8 mouse cellular contexts compared by ENCODE assay signal in the genomic region with DNA sequence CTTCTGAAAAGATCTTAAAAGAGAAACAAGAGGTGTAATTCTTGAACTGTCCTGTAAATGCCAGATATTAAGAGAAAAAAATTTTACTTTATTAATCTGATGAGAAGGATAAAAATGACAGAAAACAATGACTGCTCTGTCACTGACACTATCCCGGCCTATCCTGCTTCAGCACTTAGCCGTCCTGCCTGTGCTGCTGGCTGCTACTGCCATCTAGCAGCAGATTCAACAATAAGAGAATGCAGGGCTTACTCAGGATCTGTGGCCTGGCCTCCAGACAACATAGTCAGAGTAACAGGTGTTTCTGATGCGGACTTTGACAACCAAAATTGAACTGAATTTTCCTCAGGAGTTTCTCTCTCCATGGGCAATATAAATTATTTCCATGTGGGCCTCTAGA. TPM values are rescaled to one million over a fixed set of nuclear protein-coding genes. Genes with fewer than 3 reads are reported as not detected.
DNase-seq lines count a peak whose midpoint lies in the region; ATAC-seq and TF ChIP-seq lines count a peak whose summit lies in the region.

No protein-coding gene starts in this region.

- H3K4me1 ChIP-seq in heart, adult 2 months (ENCODE audit: control insufficient read depth, insufficient read depth, low read length) = 0 out of 2 replicates have a peak, but pooled peaks cover 2% of the 10 kb centered on the region
- H3K4me1 ChIP-seq in heart, embryonic 10.5 days = 0 out of 2 replicates have a peak, but pooled peaks cover 3% of the 10 kb centered on the region
- H3K4me1 ChIP-seq in liver, embryonic 13.5 days (replicated peaks) = peaks cover 9% of the 10 kb centered on the region; the same call in 1 of the 2 replicates
- H3K4me1 ChIP-seq in small intestine, adult 2 months (ENCODE audit: control insufficient read depth, insufficient read depth, insufficient read length, low read length) = no peaks in the 10 kb centered on the region

- H3K4me2 ChIP-seq in liver, embryonic 13.5 days = no peak overlapping the region

- TF ChIP-seq EP300 in heart, adult 2 months (IDR thresholded peaks at IDR 0.05; ENCODE audit: insufficient read depth, low read depth, low read length) = 0 out of 2 replicates have a peak, but pooled peaks have one; percentile 47

- no peaks in the 10 kb centered on the region for H3K79me2 ChIP-seq in heart, adult 2 months (replicated peaks; ENCODE audit: control insufficient read depth, insufficient read depth, low read length)
- peaks cover 8% of the 10 kb centered on the region for H3K79me2 ChIP-seq in C2C12 (ENCODE audit: control insufficient read depth, insufficient read depth)

- no peak for TF ChIP-seq POLR2A in heart, adult 2 months (IDR thresholded peaks at IDR 0.05; ENCODE audit: insufficient read depth, low read depth, low read length)
- no peak for TF ChIP-seq POLR2A in small intestine, adult 2 months (IDR thresholded peaks at IDR 0.05; ENCODE audit: low read depth, low read length)

- peak; percentile 77 for TF ChIP-seq CTCF in heart, adult 2 months (IDR thresholded peaks at IDR 0.05)
- TF ChIP-seq CTCF in C2C12 (IDR thresholded peaks at IDR 0.05; ENCODE audit: control insufficient read depth, insufficient read depth, insufficient read length) = peak; percentile 2
- peak; percentile 48; the same call in 1 of the 2 replicates for TF ChIP-seq CTCF in small intestine, adult 2 months (IDR thresholded peaks at IDR 0.05; ENCODE audit: extremely low read depth, insufficient read length, insufficient replicate concordance, low read depth, low read length)

- ATAC-seq in liver, embryonic 13.5 days (ENCODE audit: low read depth) = 0 out of 2 replicates have a peak, but pooled peaks have one; percentile 43

- H3K27me3 ChIP-seq in heart, adult 2 months (ENCODE audit: control insufficient read depth, insufficient read depth, low read length) = no peaks in the 10 kb centered on the region
- no peaks in the 10 kb centered on the region for H3K27me3 ChIP-seq in heart, embryonic 10.5 days (ENCODE audit: insufficient read depth, poor library complexity, severe bottlenecking)
- no peaks in the 10 kb centered on the region for H3K27me3 ChIP-seq in C2C12 (ENCODE audit: control insufficient read depth, insufficient read depth, insufficient read length)
- H3K27me3 ChIP-seq in liver, embryonic 13.5 days = no peaks in the 10 kb centered on the region
- no peaks in the 10 kb centered on the region for H3K27me3 ChIP-seq in small intestine, adult 2 months (ENCODE audit: control insufficient read depth, insufficient read depth, low read length)

- H3K79me3 ChIP-seq in C2C12 (ENCODE audit: low read depth) = no peaks in the 10 kb centered on the region

- intact Hi-C loops in heart, adult 2 months (cut with DNase I) = loop anchor here (2.0 kb wide), 1 partner anchor 192 kb away; no protein-coding TSS in a partner anchor

- H3K4me3 ChIP-seq in heart, adult 2 months = no peak overlapping the region
- H3K4me3 ChIP-seq in heart, embryonic 10.5 days = no peak overlapping the region
- H3K4me3 ChIP-seq in C2C12 (ENCODE audit: insufficient read depth, poor library complexity, severe bottlenecking) = no peak overlapping the region
- H3K4me3 ChIP-seq in liver, embryonic 13.5 days (replicated peaks) = no peak overlapping the region
- no peak overlapping the region for H3K4me3 ChIP-seq in small intestine, adult 2 months (ENCODE audit: low read depth, low read length)

- H3K9ac ChIP-seq in heart, adult 2 months (ENCODE audit: low read depth, low read length) = no peak overlapping the region
- no peak overlapping the region for H3K9ac ChIP-seq in liver, embryonic 13.5 days

- no peaks in the 10 kb centered on the region for H3K36me3 ChIP-seq in heart, adult 2 months (ENCODE audit: control insufficient read depth, insufficient read depth, low read length)
- H3K36me3 ChIP-seq in heart, embryonic 10.5 days = no peaks in the 10 kb centered on the region
- H3K36me3 ChIP-seq in C2C12 (ENCODE audit: control insufficient read depth, insufficient read depth) = no peaks in the 10 kb centered on the region
- no peaks in the 10 kb centered on the region for H3K36me3 ChIP-seq in liver, embryonic 13.5 days
- no peaks in the 10 kb centered on the region for H3K36me3 ChIP-seq in small intestine, adult 2 months (ENCODE audit: control insufficient read depth, insufficient read depth, low read length)

- H3K9me3 ChIP-seq in heart, embryonic 10.5 days = no peaks in the 10 kb centered on the region
- H3K9me3 ChIP-seq in liver, embryonic 13.5 days (replicated peaks) = no peaks in the 10 kb centered on the region

- no peak overlapping the region for H3K27ac ChIP-seq in heart, adult 2 months
- no peak overlapping the region for H3K27ac ChIP-seq in heart, embryonic 10.5 days
- H3K27ac ChIP-seq in liver, embryonic 13.5 days = no peak overlapping the region
- H3K27ac ChIP-seq in small intestine, adult 2 months (ENCODE audit: insufficient read depth, low read depth, low read length) = no peak overlapping the region

- 26% methylated on average over 3 of the region's 3 CpGs for WGBS in heart, adult 2 months
- 39% methylated on average over 3 of the region's 3 CpGs for WGBS in heart, embryonic 10.5 days
- WGBS in liver, embryonic 13.5 days (ENCODE audit: insufficient replicate concordance) = 44% methylated on average over 3 of the region's 3 CpGs
- WGBS in small intestine, adult 2 months = 23% methylated on average over 3 of the region's 3 CpGs

- no peak overlapping the region for H3ac ChIP-seq in C2C12 (ENCODE audit: control insufficient read depth, insufficient read length, low read depth)

- DNase-seq in heart, adult 2 months = peak; percentile 21 to 30
- DNase-seq in heart, embryonic 10.5 days (ENCODE audit: low spot score) = no peak
- DNase-seq in brain, adult 2 months (ENCODE audit: low read depth, low spot score) = peak; percentile 81
- DNase-seq in heart, postnatal 4 days = peak; percentile 52
- no peak for DNase-seq in liver, embryonic 13.5 days
- DNase-seq in urinary bladder, postnatal 4 days (ENCODE audit: low spot score in 2 of 2) = no peak

TF ChIP-seq in C2C12, 6 proteins besides CTCF, POLR2A, EP300 and RAD21:
- TF ChIP-seq CEBPB (IDR thresholded peaks at IDR 0.05; ENCODE audit: low read depth) (no peak), USF1 (IDR thresholded peaks at IDR 0.05; ENCODE audit: low read depth) (no peak), MYOD1 (IDR thresholded peaks at IDR 0.05; ENCODE audit: control insufficient read depth, insufficient read length, low read depth) (peak; percentile 22), MYOG (IDR thresholded peaks at IDR 0.05; ENCODE audit: control insufficient read depth, extremely low read depth, insufficient read length) (no peak)

RNA-seq across cellular contexts. Expression of a gene that starts 12.8 kb away (rescaled TPM):
- 1 to 10 TPM; 2.8 TPM for total RNA-seq in heart, adult 2 months (2021)
- 2.1 and 2.6 TPM in 2 replicates for polyA plus RNA-seq in heart, adult 2 months (2012; rRNA removed)
- 11.8 and 13.1 TPM in 2 replicates for polyA plus RNA-seq in heart, embryonic 10.5 days (2016; fragmentation: Nextera tagmentation; extraction: Ambion mirVana)
- polyA plus RNA-seq in C2C12 (2012; fragmentation: generic; extraction: Trizol) = 9.8 TPM
- total RNA-seq in heart, postnatal 4 days (2021) = 1 to 10 TPM; 3.0 to 3.2 TPM
- polyA plus RNA-seq in liver, embryonic 13.5 days (2015; fragmentation: Nextera tagmentation; extraction: Ambion mirVana) = 7.9 and 8.3 TPM in 2 replicates
- 1.3 and 1.5 TPM in 2 replicates for polyA plus RNA-seq in small intestine, adult 2 months (2012; rRNA removed)

Comparison
In these comparisons a context has a peak if more than half of its experiments do, and no peak if none do; other contexts are left out.
1. DNase-seq: peak in heart, adult 2 months (2 of 2), brain, adult 2 months (single experiment) and heart, postnatal 4 days (single experiment); none in heart, embryonic 10.5 days (single experiment), liver, embryonic 13.5 days (single experiment) and urinary bladder, postnatal 4 days (0 of 2).
2. CTCF ChIP-seq: peak in every context shown above with its lines; median percentile 77 in heart, adult 2 months; 48 in small intestine, adult 2 months; 2 in C2C12.